Mouse (Mus musculus) cerebellum, adult 2 months (tissue): ENCODE data around the gene Coro2b.

Experiments
- CTCF ChIP-seq: fragments of 200-500 bp; IDR thresholded peaks from 2 replicates; pipeline ENCODE4 v1.5.1; 2011; ENCODE audit warnings: low read depth, mild to moderate bottlenecking, control low read depth, low read length, moderate library complexity, borderline replicate concordance; ENCODE audit not compliant: insufficient read depth
- POLR2A ChIP-seq: fragments of 200-500 bp; IDR thresholded peaks from 2 replicates; pipeline ENCODE4 v1.6.1; 2011; ENCODE audit warnings: low read length, control low read depth, borderline replicate concordance; ENCODE audit not compliant: insufficient read depth

DNA sequence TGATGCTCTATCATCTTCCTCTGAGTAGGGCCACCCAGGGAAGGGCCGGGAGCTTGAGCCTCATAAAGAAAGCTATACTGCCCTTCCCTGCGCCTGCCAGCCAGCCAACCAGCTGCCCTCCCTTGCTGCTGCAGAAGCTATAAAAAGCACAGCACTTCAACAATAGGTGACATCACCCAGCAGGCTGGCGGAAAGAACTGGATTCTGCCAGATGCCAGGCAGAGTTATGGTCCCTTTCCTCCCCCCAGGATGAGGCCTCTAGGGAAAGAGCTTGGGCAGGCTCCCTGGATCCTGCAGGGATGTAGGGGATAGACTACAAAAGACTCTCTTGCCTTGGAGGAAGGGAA, 98.1 kb downstream of the Coro2b start:
- TF ChIP-seq POLR2A, result no peak
- TF ChIP-seq CTCF, result no peak
